Mouse (Mus musculus): ENCODE results near the gene Sap30bp. TPM values are rescaled to one million over a fixed set of nuclear protein-coding genes. Genes with fewer than 3 reads are reported as not detected.

Gene Sap30bp
- polyA plus RNA-seq, 1 experiment from 2014 or later: 51.0 TPM

GRCm38 (mm10) chr11:115900561-115901337 lies 32.3 kb upstream of the Sap30bp start:
- Histone ChIP-seq H3K4me3 (no peak overlapping the region), H3K4me1 (peaks cover 40% of the 10 kb centered on the region), H3K27me3 (no peaks in the 10 kb centered on the region), H3K4me2 (replicated peaks) (no peak overlapping the region), H3K27ac (no peak overlapping the region; the same call in 1 of the 2 replicates), H3K36me3 (peaks cover 13% of the 10 kb centered on the region), H3K9me3 (replicated peaks) (no peaks in the 10 kb centered on the region), H3K9ac (no peak overlapping the region)
- ATAC-seq (ENCODE audit: low FRiP score): no peak
- 71% methylated on average over 8 of the region's 8 CpGs for WGBS

- H3K27ac ChIP-seq: no peak overlapping the region
- no peak overlapping the region for H3K9ac ChIP-seq
- H3K4me3 ChIP-seq: no peak overlapping the region
- H3K27me3 ChIP-seq: no peaks in the 10 kb centered on the region
- 86% methylated on average over 9 of the region's 9 CpGs for WGBS
- no peaks in the 10 kb centered on the region for H3K9me3 ChIP-seq (replicated peaks)
- H3K4me2 ChIP-seq (replicated peaks): no peak overlapping the region
- peaks cover 40% of the 10 kb centered on the region for H3K4me1 ChIP-seq
- H3K36me3 ChIP-seq: peaks cover 5% of the 10 kb centered on the region
- no peak for ATAC-seq (ENCODE audit: low FRiP score)
Measured at GRCm38 (mm10) chr11:115901338-115902161, 31.5 kb upstream of the Sap30bp start.

- 79% methylated on average over 5 of the region's 5 CpGs for WGBS
- H3K36me3 ChIP-seq: no peaks in the 10 kb centered on the region
- no peak overlapping the region; the same call in 1 of the 2 replicates for H3K27ac ChIP-seq
- H3K9me3 ChIP-seq (replicated peaks): no peaks in the 10 kb centered on the region
- ATAC-seq (ENCODE audit: low FRiP score): no peak
- H3K4me3 ChIP-seq: no peak overlapping the region
- H3K4me2 ChIP-seq (replicated peaks): no peak overlapping the region
- H3K27me3 ChIP-seq: no peaks in the 10 kb centered on the region
- H3K4me1 ChIP-seq: peaks cover 40% of the 10 kb centered on the region
- H3K9ac ChIP-seq: no peak overlapping the region
Measured at GRCm38 (mm10) chr11:115902177-115902576, 30.9 kb upstream of the Sap30bp start.

GRCm38 (mm10) chr11:115902831-115903230 lies 30.3 kb upstream of the Sap30bp start:
- peaks cover 40% of the 10 kb centered on the region for H3K4me1 ChIP-seq

GRCm38 (mm10) chr11:115903384-115904230 lies 29.5 kb upstream of the Sap30bp start:
- peaks cover 40% of the 10 kb centered on the region for H3K4me1 ChIP-seq
- H3K27ac ChIP-seq: no peak overlapping the region
- no peak overlapping the region for H3K4me2 ChIP-seq (replicated peaks)
- no peak overlapping the region for H3K4me3 ChIP-seq
- H3K27me3 ChIP-seq: no peaks in the 10 kb centered on the region
- no peaks in the 10 kb centered on the region for H3K9me3 ChIP-seq (replicated peaks)
- no peak for ATAC-seq (ENCODE audit: low FRiP score)
- H3K36me3 ChIP-seq: peaks cover 6% of the 10 kb centered on the region; the same call in 1 of the 2 replicates
- 72% methylated on average over 11 of the region's 11 CpGs for WGBS
- H3K9ac ChIP-seq: no peak overlapping the region

More at GRCm38 (mm10) chr11:115902831-115903230, 30.3 kb upstream of the Sap30bp start:
- 89% methylated on average over 1 of the region's 1 CpGs for WGBS
- H3K9ac ChIP-seq: no peak overlapping the region; the same call in 1 of the 2 replicates
- no peak overlapping the region for H3K4me2 ChIP-seq (replicated peaks)
- ATAC-seq (ENCODE audit: low FRiP score): no peak
- H3K27ac ChIP-seq: no peak overlapping the region
- H3K4me3 ChIP-seq: no peak overlapping the region
- no peaks in the 10 kb centered on the region for H3K9me3 ChIP-seq (replicated peaks)
- no peaks in the 10 kb centered on the region for H3K36me3 ChIP-seq
- no peaks in the 10 kb centered on the region for H3K27me3 ChIP-seq

- no peaks in the 10 kb centered on the region for H3K27me3 ChIP-seq
- H3K27ac ChIP-seq: no peak overlapping the region
- H3K9me3 ChIP-seq (replicated peaks): no peaks in the 10 kb centered on the region
- H3K4me2 ChIP-seq (replicated peaks): no peak overlapping the region
- H3K36me3 ChIP-seq: peaks cover 6% of the 10 kb centered on the region; the same call in 1 of the 2 replicates
- 83% methylated on average over 8 of the region's 8 CpGs for WGBS
- no peak overlapping the region for H3K4me3 ChIP-seq
- no peak for ATAC-seq (ENCODE audit: low FRiP score)
- H3K4me1 ChIP-seq: peaks cover 36% of the 10 kb centered on the region
- 0 out of 2 replicates have a peak overlapping the region, but pooled peaks have one; percentile 25 for H3K9ac ChIP-seq
Measured at GRCm38 (mm10) chr11:115904231-115904955, 28.7 kb upstream of the Sap30bp start.

GRCm38 (mm10) chr11:115904956-115905790 lies 27.9 kb upstream of the Sap30bp start:
- 46% methylated on average over 16 of the region's 16 CpGs for WGBS
- Histone ChIP-seq H3K4me3 (no peak overlapping the region), H3K27ac (no peak overlapping the region), H3K4me2 (replicated peaks) (no peak overlapping the region), H3K27me3 (no peaks in the 10 kb centered on the region), H3K4me1 (peaks cover 28% of the 10 kb centered on the region), H3K9me3 (replicated peaks) (no peaks in the 10 kb centered on the region), H3K9ac (0 out of 2 replicates have a peak overlapping the region, but pooled peaks have one; percentile 25), H3K36me3 (peaks cover 11% of the 10 kb centered on the region; the same call in 1 of the 2 replicates)
- no peak for ATAC-seq (ENCODE audit: low FRiP score)

- Histone ChIP-seq H3K4me1 (peaks cover 22% of the 10 kb centered on the region), H3K9me3 (replicated peaks) (no peaks in the 10 kb centered on the region), H3K27ac (no peak overlapping the region), H3K27me3 (no peaks in the 10 kb centered on the region), H3K4me2 (replicated peaks) (no peak overlapping the region), H3K4me3 (no peak overlapping the region), H3K36me3 (peaks cover 15% of the 10 kb centered on the region; the same call in 1 of the 2 replicates), H3K9ac (no peak overlapping the region)
- WGBS: 83% methylated on average over 3 of the region's 3 CpGs
- no peak for ATAC-seq (ENCODE audit: low FRiP score)
Measured at GRCm38 (mm10) chr11:115906116-115906515, 27.0 kb upstream of the Sap30bp start.

- no peak for ATAC-seq (ENCODE audit: low FRiP score)
- 87% methylated on average over 5 of the region's 5 CpGs for WGBS
- Histone ChIP-seq H3K4me1 (peaks cover 19% of the 10 kb centered on the region), H3K9ac (no peak overlapping the region), H3K27ac (no peak overlapping the region), H3K9me3 (replicated peaks) (no peaks in the 10 kb centered on the region), H3K4me2 (replicated peaks) (no peak overlapping the region), H3K27me3 (no peaks in the 10 kb centered on the region), H3K4me3 (no peak overlapping the region), H3K36me3 (peaks cover 18% of the 10 kb centered on the region; the same call in 1 of the 2 replicates)
Measured at GRCm38 (mm10) chr11:115906521-115906920, 26.6 kb upstream of the Sap30bp start.

- no peak overlapping the region for H3K9ac ChIP-seq
- no peaks in the 10 kb centered on the region for H3K27me3 ChIP-seq
- no peak overlapping the region for H3K4me2 ChIP-seq (replicated peaks)
- no peaks in the 10 kb centered on the region for H3K9me3 ChIP-seq (replicated peaks)
- H3K27ac ChIP-seq: no peak overlapping the region
- 96% methylated on average over 5 of the region's 5 CpGs for WGBS
- no peak for ATAC-seq (ENCODE audit: low FRiP score)
- H3K4me1 ChIP-seq: no peaks in the 10 kb centered on the region
- H3K4me3 ChIP-seq: no peak overlapping the region
- peaks cover 54% of the 10 kb centered on the region for H3K36me3 ChIP-seq
Measured at GRCm38 (mm10) chr11:115911134-115911561, 21.9 kb upstream of the Sap30bp start.

Measured in hindbrain, embryonic 12.5 days (tissue).